Mouse (Mus musculus) heart, embryonic 16.5 days (tissue): ENCODE measurements at regions not wholly inside any gene's neighbourhood (a gene's known extent, or its start where the extent isn't known, plus 50 kb on each side); places are given as distances from the start of the nearest gene placed in this dataset.

Experiments used
- ATAC-seq: fragments of 200-750 bp; cut with Nextera tagmentation; replicated peaks from 2 replicates; pipeline ENCODE4 v1.8.0; 2017; ENCODE audit warnings: moderate number of reproducible peaks; ENCODE audit not compliant: insufficient read depth, low FRiP score; ENCODE audit errors: extremely low read depth
- H3K27ac ChIP-seq: fragments of 300-500 bp; sonication (generic); 2 replicates; pipeline ENCODE4 v1.5.1; 2014; ENCODE audit warnings: mild to moderate bottlenecking, low read length, control low read depth, moderate library complexity
- H3K27me3 ChIP-seq: fragments of 300-500 bp; sonication (generic); 2 replicates; pipeline ENCODE4 v1.6.1; 2014; ENCODE audit warnings: low read length, mixed read lengths; ENCODE audit not compliant: control insufficient read depth, insufficient read depth
- H3K36me3 ChIP-seq: fragments of 300-500 bp; sonication (generic); 2 replicates; pipeline ENCODE4 v1.6.1; 2014; ENCODE audit not compliant: control insufficient read depth, insufficient read depth
- H3K4me1 ChIP-seq: fragments of 300-500 bp; sonication (generic); 2 replicates; pipeline ENCODE4 v1.6.1; 2014; ENCODE audit warnings: low read length, mixed read lengths; ENCODE audit not compliant: control insufficient read depth, insufficient read depth
- H3K4me2 ChIP-seq: fragments of 300-500 bp; sonication (generic); 2 replicates; pipeline ENCODE4 v1.6.1; 2014; ENCODE audit warnings: low read depth, mild to moderate bottlenecking, control low read depth, low read length
- H3K4me3 ChIP-seq: fragments of 300-500 bp; sonication (generic); 2 replicates; pipeline ENCODE4 v1.5.1; 2014; ENCODE audit warnings: mild to moderate bottlenecking, control low read depth, low read length
- H3K9ac ChIP-seq: fragments of 300-500 bp; sonication (generic); 2 replicates; pipeline ENCODE4 v1.6.1; 2014; ENCODE audit warnings: low read length, control low read depth
- H3K9me3 ChIP-seq: fragments of 300-500 bp; sonication (generic); replicated peaks from 2 replicates; pipeline ENCODE4 v1.6.1; 2016; ENCODE audit warnings: low read length; ENCODE audit not compliant: control insufficient read depth
- WGBS: fragments of 180-500 bp; shearing (Covaris S2); extraction: QIAGEN DNeasy Blood & Tissue Kit; methylation state at CpG from one replicate; pipeline ENCODE4 v1.1.7; 2014; 5-methylcytosine and 5-hydroxymethylcytosine counted together

GRCm38 (mm10) chr1:52362976-52363375 lies 129.9 kb upstream of the Gls start:
- H3K9ac ChIP-seq, result no peak overlapping the region
- H3K4me3 ChIP-seq, result no peak overlapping the region
- no peak overlapping the region for H3K27ac ChIP-seq
- ATAC-seq, result no peak
- H3K4me2 ChIP-seq, result no peak overlapping the region
- H3K4me1 ChIP-seq, result peaks cover 15% of the 10 kb centered on the region
- no peaks in the 10 kb centered on the region for H3K9me3 ChIP-seq
- H3K27me3 ChIP-seq, result no peaks in the 10 kb centered on the region
- no peaks in the 10 kb centered on the region for H3K36me3 ChIP-seq

DNA sequence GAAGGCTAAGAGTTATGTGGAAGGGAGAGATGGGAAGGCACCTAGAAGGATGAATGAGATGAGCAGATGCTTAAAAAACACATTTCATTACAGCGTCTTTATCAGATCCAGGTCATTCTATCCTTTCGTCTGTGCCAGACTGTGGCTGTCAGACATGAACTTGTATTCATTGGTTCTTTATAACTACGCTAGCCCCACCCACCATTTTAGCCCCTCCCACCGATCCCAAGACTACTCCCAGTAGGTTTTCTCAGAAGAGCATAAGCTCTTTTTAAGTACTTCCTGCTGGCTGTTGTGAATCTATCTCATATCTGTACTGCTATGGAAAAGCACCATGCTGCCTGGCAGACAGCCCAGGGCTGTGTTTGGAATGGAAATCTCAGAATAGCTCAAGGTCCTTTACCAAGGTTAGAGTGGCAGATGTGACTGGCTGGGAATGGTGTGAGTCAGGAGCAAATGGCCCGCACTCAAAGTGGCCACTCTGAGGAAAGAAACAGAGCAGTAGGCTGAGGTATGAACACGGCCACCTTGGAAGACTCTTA lies 121.1 kb upstream of the Gls start:
- Histone ChIP-seq H3K9ac (no peak overlapping the region), H3K27ac (peak overlapping the region; percentile 11; the same call in 1 of the 2 replicates), H3K4me3 (no peak overlapping the region), H3K27me3 (no peaks in the 10 kb centered on the region), H3K4me2 (no peak overlapping the region), H3K36me3 (no peaks in the 10 kb centered on the region), H3K9me3 (no peaks in the 10 kb centered on the region), H3K4me1 (peaks cover 3% of the 10 kb centered on the region; the same call in 1 of the 2 replicates)
- peak; percentile 90 for ATAC-seq
- 55% methylated on average over 6 of the region's 6 CpGs for WGBS

DNA sequence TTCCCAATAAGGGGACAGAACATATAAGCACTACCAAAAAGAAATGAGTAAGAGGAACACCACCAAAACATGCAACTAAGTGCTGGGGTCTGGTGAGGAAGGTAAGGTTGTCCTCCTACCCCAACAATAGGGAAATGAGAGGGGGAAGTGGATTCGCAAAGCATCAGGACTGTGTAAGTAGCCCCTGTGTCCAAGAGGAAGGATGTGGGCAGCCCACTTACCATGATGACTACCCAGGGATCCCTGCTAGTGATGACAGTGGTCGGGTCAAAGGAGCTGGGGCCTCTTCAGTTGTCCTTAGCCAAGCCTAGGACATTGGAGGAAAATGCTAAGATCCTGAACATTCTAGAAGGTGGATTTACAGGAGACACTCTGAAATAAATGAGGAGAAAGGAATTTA lies 109.1 kb upstream of the Gls start:
- 67% methylated on average over 2 of the region's 2 CpGs for WGBS
- no peak overlapping the region for H3K9ac ChIP-seq
- ATAC-seq, result no peak
- H3K36me3 ChIP-seq, result no peaks in the 10 kb centered on the region
- no peak overlapping the region for H3K4me2 ChIP-seq
- H3K27ac ChIP-seq, result no peak overlapping the region
- no peaks in the 10 kb centered on the region for H3K9me3 ChIP-seq
- H3K27me3 ChIP-seq, result no peaks in the 10 kb centered on the region
- H3K4me1 ChIP-seq, result no peaks in the 10 kb centered on the region
- H3K4me3 ChIP-seq, result no peak overlapping the region

DNA sequence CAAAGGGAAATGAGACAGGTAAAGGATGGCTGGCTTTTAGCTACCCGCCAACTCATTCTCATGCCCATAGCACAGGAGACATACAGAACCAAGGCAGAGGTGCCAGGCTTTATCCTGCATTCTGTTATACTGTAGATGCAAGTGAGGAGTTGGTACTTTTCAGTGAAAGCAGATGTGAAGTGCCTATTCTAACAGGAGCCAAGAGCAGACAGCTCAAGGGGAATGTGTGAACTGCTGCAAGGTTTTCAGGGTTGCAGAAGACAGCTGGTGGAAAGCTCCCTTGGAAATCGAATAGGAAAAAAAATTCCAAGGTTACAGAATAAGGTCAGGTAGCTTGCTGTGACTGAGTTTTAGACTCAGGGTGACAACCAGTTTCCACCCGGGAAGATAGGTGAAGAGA lies 105.7 kb upstream of the Gls start:
- Histone ChIP-seq H3K9me3 (no peaks in the 10 kb centered on the region), H3K4me2 (no peak overlapping the region), H3K27ac (no peak overlapping the region), H3K4me3 (no peak overlapping the region), H3K27me3 (no peaks in the 10 kb centered on the region), H3K36me3 (no peaks in the 10 kb centered on the region), H3K4me1 (no peaks in the 10 kb centered on the region), H3K9ac (no peak overlapping the region)
- no peak for ATAC-seq
- 68% methylated on average over 3 of the region's 3 CpGs for WGBS

- H3K4me2 ChIP-seq, result no peak overlapping the region
- H3K4me3 ChIP-seq, result no peak overlapping the region
- H3K9ac ChIP-seq, result no peak overlapping the region
- no peaks in the 10 kb centered on the region for H3K36me3 ChIP-seq
- no peak overlapping the region for H3K27ac ChIP-seq
- no peaks in the 10 kb centered on the region for H3K4me1 ChIP-seq
- WGBS, result 83% methylated on average over 6 of the region's 6 CpGs
- ATAC-seq, result no peak
- no peaks in the 10 kb centered on the region for H3K9me3 ChIP-seq
- H3K27me3 ChIP-seq, result no peaks in the 10 kb centered on the region
Measured at GRCm38 (mm10) chr1:52338243-52338642, 105.2 kb upstream of the Gls start.

DNA sequence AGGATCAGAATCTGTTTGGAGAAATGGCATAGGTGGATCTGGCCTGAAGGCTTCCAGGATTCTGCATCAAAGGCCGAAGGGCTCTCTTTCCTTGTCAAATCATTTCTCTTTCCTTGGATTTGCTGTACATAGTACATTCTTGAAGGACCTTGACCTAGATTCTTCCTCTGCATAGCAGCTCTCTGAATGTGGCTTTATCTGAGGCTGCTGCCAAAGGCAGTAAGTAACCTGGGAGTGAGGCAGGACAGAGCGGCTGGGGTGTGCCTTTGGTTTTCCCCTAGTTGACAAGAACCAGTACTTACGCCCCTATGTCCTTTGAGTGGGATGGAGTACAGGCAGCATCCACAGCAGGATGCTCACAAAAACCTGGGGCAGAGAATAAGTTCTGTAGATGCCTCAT lies 103.7 kb upstream of the Gls start:
- ATAC-seq, result no peak

GRCm38 (mm10) chr1:52332013-52332412 lies 99.0 kb upstream of the Gls start:
- no peak overlapping the region for H3K27ac ChIP-seq
- H3K4me1 ChIP-seq, result no peaks in the 10 kb centered on the region
- no peak for ATAC-seq
- no peak overlapping the region for H3K4me3 ChIP-seq
- 60% methylated on average over 12 of the region's 12 CpGs for WGBS
- no peak overlapping the region for H3K4me2 ChIP-seq
- no peak overlapping the region for H3K9ac ChIP-seq
- H3K27me3 ChIP-seq, result no peaks in the 10 kb centered on the region
- H3K9me3 ChIP-seq, result no peaks in the 10 kb centered on the region
- H3K36me3 ChIP-seq, result no peaks in the 10 kb centered on the region

More for the DNA sequence above, 103.7 kb upstream of the Gls start:
- H3K9ac ChIP-seq, result no peak overlapping the region
- no peaks in the 10 kb centered on the region for H3K9me3 ChIP-seq
- H3K27ac ChIP-seq, result no peak overlapping the region
- H3K36me3 ChIP-seq, result no peaks in the 10 kb centered on the region
- H3K4me1 ChIP-seq, result no peaks in the 10 kb centered on the region
- WGBS, result 75% methylated on average over 3 of the region's 3 CpGs
- no peak overlapping the region for H3K4me2 ChIP-seq
- no peak overlapping the region for H3K4me3 ChIP-seq
- no peaks in the 10 kb centered on the region for H3K27me3 ChIP-seq

- no peak for ATAC-seq
Measured at GRCm38 (mm10) chr1:52331442-52331841, 98.4 kb upstream of the Gls start.

GRCm38 (mm10) chr1:52330496-52330895 lies 97.5 kb upstream of the Gls start:
- 91% methylated on average over 6 of the region's 6 CpGs for WGBS
- H3K36me3 ChIP-seq, result no peaks in the 10 kb centered on the region
- H3K27ac ChIP-seq, result no peak overlapping the region
- H3K9ac ChIP-seq, result no peak overlapping the region
- no peaks in the 10 kb centered on the region for H3K9me3 ChIP-seq
- H3K27me3 ChIP-seq, result no peaks in the 10 kb centered on the region
- no peaks in the 10 kb centered on the region for H3K4me1 ChIP-seq
- H3K4me2 ChIP-seq, result no peak overlapping the region
- H3K4me3 ChIP-seq, result no peak overlapping the region
- ATAC-seq, result no peak

More at GRCm38 (mm10) chr1:52331442-52331841, 98.4 kb upstream of the Gls start:
- no peak overlapping the region for H3K4me3 ChIP-seq
- H3K36me3 ChIP-seq, result no peaks in the 10 kb centered on the region
- H3K4me2 ChIP-seq, result no peak overlapping the region
- WGBS, result 40% methylated on average over 4 of the region's 4 CpGs
- H3K9me3 ChIP-seq, result no peaks in the 10 kb centered on the region
- H3K27me3 ChIP-seq, result no peaks in the 10 kb centered on the region
- H3K9ac ChIP-seq, result no peak overlapping the region
- H3K4me1 ChIP-seq, result no peaks in the 10 kb centered on the region
- H3K27ac ChIP-seq, result no peak overlapping the region

DNA sequence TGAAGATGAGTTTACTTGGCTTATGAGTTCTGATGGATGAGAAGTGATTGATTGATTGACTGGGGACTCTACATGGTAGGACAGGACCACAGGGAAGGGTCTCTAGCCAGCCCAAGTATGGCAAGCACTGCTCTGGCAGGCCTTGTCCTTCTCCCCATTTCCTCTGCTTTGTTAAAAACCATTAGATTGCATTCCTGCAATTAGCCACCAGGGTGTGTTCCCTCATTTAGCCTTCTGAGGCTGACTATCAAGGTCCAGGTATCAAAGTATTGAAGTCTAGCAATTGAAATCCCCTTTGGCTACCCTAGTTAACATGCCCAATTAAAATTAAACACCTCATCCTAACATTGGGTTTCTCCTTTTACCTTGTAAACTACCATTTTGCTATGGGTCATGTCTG lies 95.5 kb upstream of the Gls start:
- Histone ChIP-seq H3K4me3 (no peak overlapping the region), H3K4me2 (no peak overlapping the region), H3K27me3 (no peaks in the 10 kb centered on the region), H3K27ac (no peak overlapping the region), H3K4me1 (no peaks in the 10 kb centered on the region), H3K9ac (no peak overlapping the region), H3K36me3 (no peaks in the 10 kb centered on the region), H3K9me3 (no peaks in the 10 kb centered on the region)
- no peak for ATAC-seq
